Comparison of ENCODE assay signal across 8 mouse cellular contexts in genomic region chrX:150458136-150458535, GRCm38 (mm10). TPM values are rescaled to one million over a fixed set of nuclear protein-coding genes. Genes with fewer than 3 reads are reported as not detected.
DNase-seq lines count a peak whose midpoint lies in the region; ATAC-seq lines count a peak whose summit lies in the region.

No protein-coding gene starts in this region.

- no peak overlapping the region for H3K27ac ChIP-seq in kidney, embryonic 15.5 days
- no peak overlapping the region for H3K27ac ChIP-seq in embryonic facial prominence, embryonic 11.5 days (replicated peaks; ENCODE audit: low read depth, low read length)
- no peak overlapping the region for H3K27ac ChIP-seq in intestine, embryonic 14.5 days (ENCODE audit: low read depth)

- peak overlapping the region; percentile 46 for H3K4me2 ChIP-seq in kidney, embryonic 15.5 days
- H3K4me2 ChIP-seq in embryonic facial prominence, embryonic 11.5 days (ENCODE audit: low read depth, low read length) = peak overlapping the region; percentile 16; the same call in 1 of the 2 replicates
- H3K4me2 ChIP-seq in intestine, embryonic 14.5 days (ENCODE audit: low read length) = peak overlapping the region; percentile 43

- H3K9ac ChIP-seq in kidney, embryonic 15.5 days = no peak overlapping the region
- H3K9ac ChIP-seq in embryonic facial prominence, embryonic 11.5 days (replicated peaks; ENCODE audit: low read length) = no peak overlapping the region
- H3K9ac ChIP-seq in intestine, embryonic 14.5 days (ENCODE audit: low read length) = peak overlapping the region; percentile 25; the same call in 1 of the 2 replicates

- no peaks in the 10 kb centered on the region for H3K9me3 ChIP-seq in kidney, embryonic 15.5 days (replicated peaks)
- H3K9me3 ChIP-seq in embryonic facial prominence, embryonic 11.5 days (replicated peaks; ENCODE audit: control insufficient read depth, low read length) = no peaks in the 10 kb centered on the region
- no peaks in the 10 kb centered on the region for H3K9me3 ChIP-seq in intestine, embryonic 14.5 days (ENCODE audit: control insufficient read depth, low read length)

- WGBS in kidney, embryonic 15.5 days = 52% methylated on average over 3 of the region's 3 CpGs
- 36% methylated on average over 3 of the region's 3 CpGs for WGBS in embryonic facial prominence, embryonic 11.5 days
- WGBS in intestine, embryonic 14.5 days = 27% methylated on average over 3 of the region's 3 CpGs

- H3K4me1 ChIP-seq in kidney, embryonic 15.5 days = 0 out of 2 replicates have a peak, but pooled peaks cover 5% of the 10 kb centered on the region
- H3K4me1 ChIP-seq in embryonic facial prominence, embryonic 11.5 days (ENCODE audit: control insufficient read depth, insufficient read depth, low read length) = no peaks in the 10 kb centered on the region
- H3K4me1 ChIP-seq in intestine, embryonic 14.5 days (replicated peaks; ENCODE audit: control insufficient read depth, insufficient read depth, low read length) = no peaks in the 10 kb centered on the region

- H3K27me3 ChIP-seq in kidney, embryonic 15.5 days = no peaks in the 10 kb centered on the region
- no peaks in the 10 kb centered on the region for H3K27me3 ChIP-seq in embryonic facial prominence, embryonic 11.5 days (ENCODE audit: control insufficient read depth, insufficient read depth, low read length)
- no peaks in the 10 kb centered on the region for H3K27me3 ChIP-seq in intestine, embryonic 14.5 days (replicated peaks; ENCODE audit: control insufficient read depth, insufficient read depth, low read length)

- no peaks in the 10 kb centered on the region for H3K36me3 ChIP-seq in kidney, embryonic 15.5 days
- no peaks in the 10 kb centered on the region for H3K36me3 ChIP-seq in embryonic facial prominence, embryonic 11.5 days (replicated peaks; ENCODE audit: control insufficient read depth, insufficient read depth, low read depth, low read length)
- H3K36me3 ChIP-seq in intestine, embryonic 14.5 days (ENCODE audit: control insufficient read depth, insufficient read depth, low read length) = no peaks in the 10 kb centered on the region

- no peak for ATAC-seq in kidney, embryonic 15.5 days (replicated peaks; ENCODE audit: low FRiP score)
- ATAC-seq in embryonic facial prominence, embryonic 11.5 days (replicated peaks; ENCODE audit: insufficient number of reproducible peaks, low FRiP score, low TSS enrichment, low read depth) = no peak
- no peak for ATAC-seq in intestine, embryonic 14.5 days (replicated peaks; ENCODE audit: low FRiP score, low TSS enrichment, low read depth)
- no peak for ATAC-seq in granulocyte monocyte progenitor cell, adult 5-6 weeks (replicated peaks; ENCODE audit: poor library complexity, severe bottlenecking)

- H3K4me3 ChIP-seq in kidney, embryonic 15.5 days (replicated peaks) = peak overlapping the region; percentile 55
- H3K4me3 ChIP-seq in embryonic facial prominence, embryonic 11.5 days (ENCODE audit: low read depth, low read length) = peak overlapping the region; percentile 3; the same call in 1 of the 2 replicates
- H3K4me3 ChIP-seq in intestine, embryonic 14.5 days (ENCODE audit: low read depth, low read length) = peak overlapping the region; percentile 48

- DNase-seq in kidney, postnatal 14 days = no peak
- peak; percentile 3 for DNase-seq in embryonic facial prominence, embryonic 11.5 days (ENCODE audit: low spot score)
- no peak for DNase-seq in intestine, embryonic 14.5 days (ENCODE audit: low spot score)
- DNase-seq in naive thymus-derived CD4-positive, alpha-beta T cell, adult 2 months (ENCODE audit: low read depth) = peak; percentile 4
- DNase-seq in gastrocnemius, postnatal 10 days = no peak
- DNase-seq in B cell, adult 2 months = no peak

RNA-seq across cellular contexts. Expression of gene Tmem29, which starts 0.8 kb away (rescaled TPM):
- 33.7 and 38.4 TPM in 2 replicates for polyA plus RNA-seq in kidney, embryonic 15.5 days (2015; fragmentation: Nextera tagmentation; extraction: Ambion mirVana)
- polyA plus RNA-seq in embryonic facial prominence, embryonic 11.5 days (2014; fragmentation: Nextera tagmentation; extraction: Ambion mirVana) = 43.1 and 48.5 TPM in 2 replicates
- 33.9 and 37.5 TPM in 2 replicates for polyA plus RNA-seq in intestine, embryonic 14.5 days (2014; fragmentation: Nextera tagmentation; extraction: Ambion mirVana)
- 1 to 10 TPM; 6.0 to 6.1 TPM for total RNA-seq in gastrocnemius, postnatal 10 days (2021)
- 15.3 and 16.2 TPM in 2 replicates for total RNA-seq in granulocyte monocyte progenitor cell, adult 5-6 weeks (2014; fragmentation: Nextera tagmentation)
- 24.3 and 27.2 TPM in 2 replicates for total RNA-seq in granulocyte monocyte progenitor cell, adult 5-6 weeks (2017)

Comparison
In these comparisons a context has a peak if more than half of its experiments do, and no peak if none do; other contexts are left out.
1. H3K4me3 ChIP-seq: peak in every context shown above with its lines; median percentile 55 in kidney, embryonic 15.5 days; 48 in intestine, embryonic 14.5 days; 3 in embryonic facial prominence, embryonic 11.5 days.
2. DNase-seq: peak in embryonic facial prominence, embryonic 11.5 days (single experiment) and naive thymus-derived CD4-positive, alpha-beta T cell, adult 2 months (single experiment); none in kidney, postnatal 14 days (single experiment), intestine, embryonic 14.5 days (single experiment), gastrocnemius, postnatal 10 days (single experiment) and B cell, adult 2 months (0 of 2).
3. Peak in every context shown above with its lines, with median percentiles within 50 percentile points of each other: H3K4me2 ChIP-seq.